Mouse (Mus musculus): ENCODE measurements around the gene Ube2z.

- TF ChIP-seq CTCF (IDR thresholded peaks at IDR 0.05; ENCODE audit: extremely low read depth, insufficient read depth, insufficient read length, insufficient replicate concordance) = no peak
- TF ChIP-seq POLR2A (IDR thresholded peaks at IDR 0.05; ENCODE audit: low read depth, low read length) = no peak
These were observed 48.9 kb upstream of the Ube2z start for GRCm38 (mm10) chr11:96114077-96114476.
